Mouse (Mus musculus): ENCODE measurements at regions not wholly inside any gene's neighbourhood (a gene's known extent, or its start where the extent isn't known, plus 50 kb on each side); places are given as distances from the start of the nearest gene placed in this dataset.

- no peak for ATAC-seq (ENCODE audit: extremely low read depth, insufficient number of reproducible peaks, low FRiP score, poor library complexity, severe bottlenecking)
These were observed 99.1 kb downstream of the Vegfa start for GRCm38 (mm10) chr17:45933034-45933433.

- no peak for ATAC-seq (ENCODE audit: extremely low read depth, insufficient number of reproducible peaks, low FRiP score, poor library complexity, severe bottlenecking)
These were observed 99.6 kb downstream of the Vegfa start for GRCm38 (mm10) chr17:45932611-45933010.

- no peak for ATAC-seq (ENCODE audit: extremely low read depth, insufficient number of reproducible peaks, low FRiP score, poor library complexity, severe bottlenecking)
These were observed 102.6 kb downstream of the Vegfa start for GRCm38 (mm10) chr17:45929591-45929990.

GRCm38 (mm10) chr17:45928903-45929477 lies 103.2 kb downstream of the Vegfa start:
- no peak for ATAC-seq (ENCODE audit: extremely low read depth, insufficient number of reproducible peaks, low FRiP score, poor library complexity, severe bottlenecking)

GRCm38 (mm10) chr17:45928013-45928412 lies 104.2 kb downstream of the Vegfa start:
- no peak for ATAC-seq (ENCODE audit: extremely low read depth, insufficient number of reproducible peaks, low FRiP score, poor library complexity, severe bottlenecking)

- ATAC-seq (ENCODE audit: extremely low read depth, insufficient number of reproducible peaks, low FRiP score, poor library complexity, severe bottlenecking) = no peak
These were observed 106.3 kb downstream of the Vegfa start for GRCm38 (mm10) chr17:45925845-45926244.

- ATAC-seq (ENCODE audit: extremely low read depth, insufficient number of reproducible peaks, low FRiP score, poor library complexity, severe bottlenecking) = no peak
These were observed 107.6 kb downstream of the Vegfa start for GRCm38 (mm10) chr17:45924595-45924994.

GRCm38 (mm10) chr17:45923217-45923730 lies 108.9 kb downstream of the Vegfa start:
- no peak for ATAC-seq (ENCODE audit: extremely low read depth, insufficient number of reproducible peaks, low FRiP score, poor library complexity, severe bottlenecking)

- ATAC-seq (ENCODE audit: extremely low read depth, insufficient number of reproducible peaks, low FRiP score, poor library complexity, severe bottlenecking) = no peak
These were observed 114.5 kb downstream of the Vegfa start for GRCm38 (mm10) chr17:45917647-45918046.

GRCm38 (mm10) chr17:45916937-45917336 lies 115.2 kb downstream of the Vegfa start:
- ATAC-seq (ENCODE audit: extremely low read depth, insufficient number of reproducible peaks, low FRiP score, poor library complexity, severe bottlenecking) = no peak

GRCm38 (mm10) chr17:45914706-45915240 lies 117.4 kb downstream of the Vegfa start:
- ATAC-seq (ENCODE audit: extremely low read depth, insufficient number of reproducible peaks, low FRiP score, poor library complexity, severe bottlenecking) = no peak

GRCm38 (mm10) chr17:45914237-45914636 lies 117.9 kb downstream of the Vegfa start:
- ATAC-seq (ENCODE audit: extremely low read depth, insufficient number of reproducible peaks, low FRiP score, poor library complexity, severe bottlenecking) = no peak

- no peak for ATAC-seq (ENCODE audit: extremely low read depth, insufficient number of reproducible peaks, low FRiP score, poor library complexity, severe bottlenecking)
These were observed 118.5 kb downstream of the Vegfa start for GRCm38 (mm10) chr17:45913671-45914070.

- ATAC-seq (ENCODE audit: extremely low read depth, insufficient number of reproducible peaks, low FRiP score, poor library complexity, severe bottlenecking) = no peak
These were observed 120.0 kb downstream of the Vegfa start for GRCm38 (mm10) chr17:45912165-45912564.

- no peak for ATAC-seq (ENCODE audit: extremely low read depth, insufficient number of reproducible peaks, low FRiP score, poor library complexity, severe bottlenecking)
These were observed 120.9 kb downstream of the Vegfa start for GRCm38 (mm10) chr17:45911201-45911731.

- no peak for ATAC-seq (ENCODE audit: extremely low read depth, insufficient number of reproducible peaks, low FRiP score, poor library complexity, severe bottlenecking)
These were observed 121.9 kb downstream of the Vegfa start for GRCm38 (mm10) chr17:45910245-45910644.

GRCm38 (mm10) chr17:45907587-45907986 lies 124.6 kb downstream of the Vegfa start:
- ATAC-seq (ENCODE audit: extremely low read depth, insufficient number of reproducible peaks, low FRiP score, poor library complexity, severe bottlenecking) = no peak

- ATAC-seq (ENCODE audit: extremely low read depth, insufficient number of reproducible peaks, low FRiP score, poor library complexity, severe bottlenecking) = no peak
These were observed 126.6 kb downstream of the Vegfa start for GRCm38 (mm10) chr17:45905596-45905995.

- no peak for ATAC-seq (ENCODE audit: extremely low read depth, insufficient number of reproducible peaks, low FRiP score, poor library complexity, severe bottlenecking)
These were observed 127.9 kb downstream of the Vegfa start for GRCm38 (mm10) chr17:45904251-45904650.

GRCm38 (mm10) chr17:45903294-45903693 lies 128.9 kb downstream of the Vegfa start:
- no peak for ATAC-seq (ENCODE audit: extremely low read depth, insufficient number of reproducible peaks, low FRiP score, poor library complexity, severe bottlenecking)

- no peak for ATAC-seq (ENCODE audit: extremely low read depth, insufficient number of reproducible peaks, low FRiP score, poor library complexity, severe bottlenecking)
These were observed 129.5 kb downstream of the Vegfa start for GRCm38 (mm10) chr17:45902668-45903067.

All from neutrophil, adult 5-6 weeks (primary cell).